Mouse (Mus musculus) heart, postnatal 0 days (tissue): ENCODE data around the gene Tmem132c.
A peak's percentile ranks its signal among the peaks of the same experiment; 100 is the strongest.

Source experiments
- CTCF ChIP-seq: IDR thresholded peaks from 2 replicates; pipeline ENCODE4 v1.5.1; 2016; ENCODE audit warnings: antibody characterized with exemption, control low read depth, low read depth
- EP300 ChIP-seq: IDR thresholded peaks from 2 replicates; pipeline ENCODE4 v1.6.1; 2016; ENCODE audit warnings: antibody characterized with exemption, low read depth

DNA sequence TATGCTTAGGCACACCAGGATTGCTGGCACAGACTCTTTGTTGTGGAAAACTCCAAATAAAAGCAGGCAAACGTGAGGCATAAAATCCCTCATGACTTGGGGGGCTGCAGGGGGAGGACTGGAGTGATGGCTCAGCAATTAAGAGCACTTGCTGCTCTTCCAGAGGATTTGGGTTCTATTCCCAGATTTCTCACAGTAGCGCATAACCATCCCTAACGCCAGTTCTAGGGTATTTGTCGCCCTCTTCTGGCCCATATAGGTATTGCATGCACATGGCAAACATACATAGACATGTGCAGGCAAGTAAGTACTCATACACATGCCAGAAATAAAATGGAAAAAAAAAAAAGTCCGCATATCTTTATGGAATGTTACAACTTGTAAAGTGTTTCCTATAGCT, 239.8 kb downstream of the Tmem132c start:
- TF ChIP-seq CTCF (peak; percentile 68), EP300 (no peak)
